Mouse (Mus musculus) adrenal gland, postnatal 36 days (tissue): ENCODE measurements around the gene Fbxo28. TPM values are rescaled to one million over a fixed set of nuclear protein-coding genes. Genes with fewer than 3 reads are reported as not detected.
A peak's percentile ranks its signal among the peaks of the same experiment; 100 is the strongest.

Experiments used
- DNase-seq, 2 experiments: peaks; one replicate each; pipeline ENCODE4 v3.0.0; 2021; ENCODE audit warnings: mixed read lengths in 1 of 2
- long read RNA-seq, 2 experiments: library from polyadenylated mRNA; stranded (forward); transcript quantifications; one replicate each; pipeline ENCODE4 v2.0.0; 2021; ENCODE audit warnings: borderline sequencing depth in 2 of 2
- total RNA-seq, 2 experiments: library from RNA; stranded (reverse); gene quantifications; 2 replicates each; pipeline ENCODE4 v1.2.3; 2021

Fbxo28 gene
- total RNA-seq = 10 to 100 TPM; 34.5 to 44.1 TPM
- long read RNA-seq, experiment 1, full-length matches to known transcripts = 22 of 26 reads
- long read RNA-seq, experiment 1, partial matches to known transcripts = 1 of 26 reads
- long read RNA-seq, experiment 1, other reads (novel, unspliced or antisense) = 3 of 26 reads
- long read RNA-seq, experiment 2, full-length matches to known transcripts = 2 of 3 reads
- long read RNA-seq, experiment 2, partial matches to known transcripts = 0 of 3 reads
- long read RNA-seq, experiment 2, other reads (novel, unspliced or antisense) = 1 of 3 reads

DNA sequence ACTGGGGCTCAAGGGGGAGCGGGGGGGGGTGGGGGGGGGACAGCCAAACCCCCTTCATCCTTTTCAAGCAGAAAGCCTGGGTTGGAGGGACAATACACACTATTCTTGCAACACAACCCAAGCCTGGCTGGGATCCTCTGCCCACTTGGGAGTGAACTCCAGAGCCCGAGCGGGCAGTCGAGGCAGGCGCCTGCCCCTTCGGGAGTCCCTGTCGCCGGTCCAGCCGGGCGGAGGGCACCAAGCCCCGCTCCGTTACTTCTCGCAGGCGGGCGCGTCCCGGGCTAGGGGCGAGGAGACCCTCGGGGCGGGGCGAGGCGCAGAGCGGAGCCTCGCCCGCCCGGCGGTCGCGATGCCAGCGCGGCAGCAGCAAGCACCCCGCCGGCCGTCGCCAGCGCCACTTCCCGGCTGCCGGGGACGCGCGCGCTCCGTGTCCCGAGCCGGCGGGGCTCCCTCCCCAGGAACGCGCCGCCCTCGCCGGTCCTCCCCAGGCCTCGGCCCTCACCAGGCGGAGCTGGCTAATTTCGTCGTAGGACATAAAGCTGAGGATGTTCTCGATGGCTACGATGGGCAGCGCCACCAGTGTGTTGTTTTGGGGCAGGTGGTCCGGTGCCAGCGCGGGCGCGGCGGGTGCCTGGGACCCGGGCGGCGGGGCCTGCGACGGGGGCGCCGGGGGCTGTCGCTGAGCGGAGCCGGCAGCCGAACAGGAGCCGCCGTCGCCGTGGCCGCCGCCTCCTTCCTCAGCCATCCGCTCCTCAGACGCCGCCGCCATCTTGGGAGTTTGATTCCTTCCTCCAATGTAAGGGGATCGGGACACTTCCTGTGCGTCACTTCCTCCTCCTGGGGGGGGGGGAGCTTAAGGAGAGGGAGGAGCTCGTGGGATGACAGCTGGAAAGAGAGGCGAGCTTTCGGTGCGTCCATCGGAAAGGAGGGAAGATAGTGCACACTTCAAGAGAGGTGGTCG, at the start of gene Fbxo28:
Gene Fbxo28, minus strand, starts transcription at position 809 of the 961 bp plus-strand sequence.
- peak; percentile 92 to 93 for DNase-seq

DNA sequence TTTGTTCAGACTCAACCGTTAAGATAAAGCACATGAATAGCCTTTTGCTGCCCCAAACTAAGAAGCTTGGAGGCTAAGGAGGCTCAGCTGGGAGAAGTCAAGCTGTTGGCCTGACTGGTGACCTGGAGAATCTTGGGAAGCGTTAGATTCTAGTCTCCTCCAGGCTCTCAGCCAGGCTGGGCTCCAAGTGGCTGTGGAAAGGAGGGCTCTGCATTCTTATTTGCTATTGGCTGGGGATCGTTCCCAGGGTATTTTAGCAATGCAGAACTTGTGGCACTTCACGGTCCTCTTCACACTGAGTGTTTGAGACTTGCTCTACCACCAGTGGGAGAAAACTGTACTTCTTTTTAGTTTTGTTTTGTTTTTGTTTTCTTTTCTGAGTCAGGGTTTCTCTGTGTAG, 47.3 kb upstream of the Fbxo28 start:
- DNase-seq = no peak

DNA sequence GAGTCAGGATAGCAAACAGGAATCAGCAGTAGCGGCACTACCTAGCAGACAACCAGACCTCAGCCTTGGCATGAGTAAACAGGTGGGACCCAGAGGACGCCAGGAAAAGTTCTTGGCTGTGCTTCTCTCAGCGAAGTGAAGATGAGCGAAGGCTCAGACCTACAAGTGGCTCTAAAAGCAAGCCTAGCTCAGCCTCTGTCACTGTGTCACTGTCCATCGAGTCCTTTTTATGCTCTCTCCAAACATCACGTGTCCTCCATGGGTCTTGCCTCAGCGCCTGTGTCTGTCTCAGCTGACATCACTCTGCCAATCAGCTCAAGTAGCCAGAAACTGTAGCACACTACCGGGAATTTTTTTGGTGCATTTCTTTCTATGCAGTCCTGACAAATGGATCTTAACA, 45.0 kb upstream of the Fbxo28 start:
- no peak for DNase-seq

- DNase-seq = peak in 1 of 2 experiments; percentile 7
Observed at GRCm38 (mm10) chr1:182383096-182383495, 41.7 kb upstream of the Fbxo28 start.

DNA sequence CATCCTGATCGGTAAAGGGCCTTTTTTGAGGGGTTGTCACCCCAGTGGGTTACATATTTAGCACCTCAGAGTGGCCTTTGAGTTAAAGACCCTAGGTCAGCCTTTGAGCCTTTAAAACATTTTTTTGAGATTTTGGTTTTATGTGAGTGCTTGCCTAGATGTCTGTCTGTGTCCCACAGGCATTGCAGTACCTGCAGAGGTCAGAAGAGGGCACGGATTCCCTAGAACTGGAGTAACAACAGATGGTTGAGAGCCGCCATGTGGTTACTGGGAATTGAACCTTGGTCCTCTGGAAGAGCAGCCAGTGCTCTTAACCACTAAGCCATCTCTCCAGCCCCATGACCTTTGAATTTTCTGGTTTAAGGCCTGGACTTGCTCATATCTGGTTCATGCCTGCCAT, 39.9 kb upstream of the Fbxo28 start:
- DNase-seq = no peak

DNA sequence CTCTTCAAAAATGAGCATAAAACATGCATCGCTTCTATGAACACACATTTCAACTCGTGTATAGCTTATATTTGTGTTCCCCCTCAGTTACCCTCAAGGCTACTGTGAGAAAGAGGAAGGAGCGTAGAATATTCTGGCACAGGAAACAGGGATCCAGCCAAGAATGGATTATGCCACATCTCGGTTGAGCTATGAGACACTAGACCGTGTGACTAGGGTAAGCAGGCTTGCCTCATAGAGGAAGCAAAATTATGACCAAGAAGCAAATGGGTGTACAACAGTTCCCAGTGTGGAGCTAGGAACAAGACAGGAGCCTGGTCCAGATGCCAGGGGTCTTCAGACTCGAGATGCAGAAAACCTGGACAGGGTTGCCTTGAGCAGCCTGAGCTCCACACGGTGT, 39.3 kb upstream of the Fbxo28 start:
- no peak for DNase-seq

DNA sequence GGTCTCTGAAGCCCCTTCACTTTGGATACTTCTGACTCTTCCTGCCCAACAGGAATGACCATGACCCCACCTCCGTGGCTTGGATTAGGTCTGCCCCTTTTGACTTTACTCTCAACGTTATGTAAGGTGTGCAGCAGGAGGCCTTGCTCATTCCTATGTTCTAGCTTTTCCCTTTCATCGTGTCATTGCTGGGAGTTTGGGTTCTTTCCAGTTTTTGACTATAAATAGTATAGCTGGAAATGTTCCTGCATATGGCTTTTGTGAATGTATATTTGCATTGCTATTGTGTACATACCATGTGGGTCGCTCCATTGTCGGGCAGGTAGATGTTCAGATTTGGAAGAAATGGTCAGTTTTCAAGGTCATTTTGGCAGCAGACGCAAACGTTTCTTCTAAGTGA, 37.4 kb upstream of the Fbxo28 start:
- no peak for DNase-seq

GRCm38 (mm10) chr1:182378205-182378835, 36.9 kb upstream of the Fbxo28 start:
- DNase-seq = no peak

- no peak for DNase-seq
Observed at GRCm38 (mm10) chr1:182377519-182377918, 36.1 kb upstream of the Fbxo28 start.

- no peak for DNase-seq
Observed at GRCm38 (mm10) chr1:182376826-182377225, 35.4 kb upstream of the Fbxo28 start.

GRCm38 (mm10) chr1:182376221-182376620, 34.8 kb upstream of the Fbxo28 start:
- DNase-seq = peak in 1 of 2 experiments; percentile 16

GRCm38 (mm10) chr1:182371891-182372290, 30.5 kb upstream of the Fbxo28 start:
- peak; percentile 20 to 41 for DNase-seq

DNA sequence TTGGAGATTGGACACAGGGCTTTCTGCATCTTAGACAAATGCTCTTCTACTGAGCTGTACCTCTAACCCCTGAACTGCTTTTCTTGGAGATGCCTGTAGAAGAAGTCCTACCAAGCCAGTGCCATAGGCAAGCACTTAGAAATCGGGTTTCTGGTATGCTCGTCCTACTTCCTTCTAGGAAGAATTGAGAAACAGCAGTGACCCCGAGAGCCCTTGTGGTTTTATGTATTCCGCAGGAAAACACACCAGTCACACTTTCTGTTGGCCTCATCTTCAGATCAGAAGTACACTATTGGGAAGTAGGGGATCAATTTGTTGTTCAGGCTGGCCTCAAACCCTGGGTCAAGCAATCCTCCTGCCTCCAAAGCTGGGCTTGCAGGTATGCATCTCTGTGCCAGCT, 28.0 kb upstream of the Fbxo28 start:
- no peak for DNase-seq

GRCm38 (mm10) chr1:182368782-182369181, 27.4 kb upstream of the Fbxo28 start:
- peak in 1 of 2 experiments; percentile 16 for DNase-seq

- no peak for DNase-seq
Observed at GRCm38 (mm10) chr1:182368309-182368708, 26.9 kb upstream of the Fbxo28 start.

GRCm38 (mm10) chr1:182363683-182364404, 22.4 kb upstream of the Fbxo28 start:
- DNase-seq = no peak

DNA sequence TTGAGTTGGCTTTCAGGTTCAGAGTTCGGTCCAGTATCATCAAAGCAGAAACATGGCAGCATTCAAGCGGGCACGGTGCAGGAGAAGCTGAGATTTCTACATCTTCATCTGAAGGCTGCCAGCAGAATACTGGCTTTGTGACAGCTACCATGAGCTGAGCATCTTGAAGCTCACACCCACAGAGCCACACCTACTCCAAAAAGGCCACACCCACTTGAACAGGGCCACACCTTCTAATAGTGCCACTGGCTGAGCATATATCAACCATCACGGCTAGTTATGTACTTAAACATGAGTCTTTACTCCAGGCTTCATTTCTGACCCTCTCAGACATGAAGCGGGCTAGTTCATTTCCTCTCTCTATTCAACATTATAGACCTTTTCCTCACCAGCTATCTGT, 21.3 kb upstream of the Fbxo28 start:
- DNase-seq = no peak

- DNase-seq = no peak
Observed at GRCm38 (mm10) chr1:182358133-182358532, 16.7 kb upstream of the Fbxo28 start.

DNA sequence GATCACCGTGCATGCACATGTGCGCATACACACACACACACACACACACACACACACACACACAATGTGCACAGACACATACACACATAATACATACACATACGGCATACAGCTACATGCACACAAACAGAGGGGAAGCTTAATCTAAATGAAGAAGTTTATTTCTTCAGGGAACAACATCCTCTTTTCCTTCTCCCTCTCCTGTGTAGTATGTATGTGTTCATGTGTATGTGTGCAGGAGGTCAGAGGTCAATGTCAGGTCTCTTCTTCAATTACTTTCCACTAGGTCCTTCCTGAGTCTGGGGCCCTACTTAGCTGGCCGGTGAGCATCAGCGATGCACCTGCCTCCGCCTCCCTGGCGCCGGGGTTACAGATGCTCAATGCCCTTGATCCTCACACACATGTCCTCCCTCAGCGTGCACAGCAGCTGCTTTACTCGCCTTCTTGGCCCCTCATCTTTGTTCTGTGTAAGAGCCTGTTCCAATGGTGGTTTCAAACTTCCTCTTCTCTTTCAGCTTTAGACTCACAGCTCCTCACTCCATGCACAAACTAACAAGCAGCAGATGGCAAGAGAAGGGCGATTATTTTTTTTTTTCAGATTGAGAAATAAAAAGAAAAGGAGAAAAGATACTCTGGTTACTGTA, 13.2 kb upstream of the Fbxo28 start:
- no peak for DNase-seq

- DNase-seq = no peak
Observed at GRCm38 (mm10) chr1:182349557-182349956, 8.1 kb upstream of the Fbxo28 start.

DNA sequence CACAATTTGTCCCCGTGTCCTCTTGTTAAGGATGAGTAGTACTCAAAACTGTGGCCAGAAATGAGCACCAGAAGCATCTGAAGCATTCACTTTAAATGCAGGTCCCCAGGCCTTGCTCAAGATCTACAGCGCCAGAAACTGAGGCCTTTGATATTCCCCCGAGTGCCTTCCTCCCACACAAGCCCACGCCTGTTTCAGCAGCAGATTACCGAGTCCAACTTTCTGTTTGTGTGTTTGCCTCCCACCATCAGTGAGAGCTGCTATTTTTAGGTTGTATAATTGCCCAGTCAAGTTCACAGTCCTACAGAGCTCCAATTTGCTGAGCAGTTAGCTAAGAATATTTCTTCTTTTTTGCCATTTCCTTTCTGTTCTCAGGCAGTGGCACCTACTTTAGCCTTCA, 5.1 kb upstream of the Fbxo28 start:
- DNase-seq = no peak

DNA sequence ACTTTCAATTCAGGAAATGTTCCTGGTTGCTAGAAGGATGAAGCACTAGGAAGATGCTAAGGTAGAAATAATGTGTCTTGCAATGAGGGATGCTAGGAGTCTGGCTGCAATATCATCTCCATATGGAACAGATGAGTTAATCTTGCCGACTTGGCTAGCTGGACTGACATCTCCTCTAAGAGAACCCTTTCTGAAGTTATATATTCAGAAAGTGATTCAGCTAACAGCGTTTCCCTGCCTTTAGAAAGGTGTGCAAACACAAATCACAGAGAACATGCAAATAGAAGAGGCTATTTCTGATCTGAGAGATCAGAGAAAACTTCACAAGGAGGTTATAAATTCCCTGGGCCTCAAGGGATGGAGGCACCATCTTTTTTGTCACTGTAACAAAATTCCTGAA, 4.4 kb upstream of the Fbxo28 start:
- DNase-seq = no peak
